Mouse (Mus musculus) hindbrain, embryonic 13.5 days (tissue): ENCODE measurements around the gene Lnp1. TPM values are rescaled to one million over a fixed set of nuclear protein-coding genes. Genes with fewer than 3 reads are reported as not detected.
"Not testable (repeated sequence)": the region's sequence is repeated elsewhere in the genome, so short reads cannot be mapped to it uniquely, and the experiment has no call there.

ENCODE experiments used
- ATAC-seq: fragments of 200-750 bp; cut with Nextera tagmentation; 2 replicates; pipeline ENCODE4 v1.8.0; 2017; ENCODE audit warnings: moderate TSS enrichment; ENCODE audit not compliant: low FRiP score
- H3K27ac ChIP-seq: fragments of 300-500 bp; sonication (generic); 2 replicates; pipeline ENCODE4 v1.5.1; 2015; ENCODE audit warnings: inconsistent platforms, mild to moderate bottlenecking, moderate library complexity
- H3K27me3 ChIP-seq: fragments of 300-500 bp; sonication (generic); 2 replicates; pipeline ENCODE4 v1.6.1; 2015; ENCODE audit warnings: mild to moderate bottlenecking, inconsistent platforms
- H3K36me3 ChIP-seq: fragments of 300-500 bp; sonication (generic); 2 replicates; pipeline ENCODE4 v1.6.1; 2015; ENCODE audit warnings: mild to moderate bottlenecking, inconsistent platforms
- H3K4me1 ChIP-seq: fragments of 300-500 bp; sonication (generic); replicated peaks from 2 replicates; pipeline ENCODE4 v1.6.1; 2015; ENCODE audit warnings: inconsistent platforms
- H3K4me2 ChIP-seq: fragments of 300-500 bp; sonication (generic); 2 replicates; pipeline ENCODE4 v1.6.1; 2015; ENCODE audit warnings: inconsistent platforms, mild to moderate bottlenecking, moderate library complexity
- H3K4me3 ChIP-seq: fragments of 300-500 bp; sonication (generic); 2 replicates; pipeline ENCODE4 v1.5.1; 2015; ENCODE audit warnings: mild to moderate bottlenecking, inconsistent platforms
- H3K9ac ChIP-seq: fragments of 300-500 bp; sonication (generic); 2 replicates; pipeline ENCODE4 v1.6.1; 2015; ENCODE audit warnings: mild to moderate bottlenecking, inconsistent platforms
- H3K9me3 ChIP-seq: fragments of 300-500 bp; sonication (generic); 2 replicates; pipeline ENCODE4 v1.6.1; 2016; ENCODE audit warnings: inconsistent platforms
- WGBS: fragments of 180-500 bp; shearing (Covaris S2); methylation state at CpG from one replicate; pipeline ENCODE4 v1.1.7; 2015; 5-methylcytosine and 5-hydroxymethylcytosine counted together
- polyA plus RNA-seq: library from polyadenylated mRNA; unstranded; fragments of >200 nt; fragmentation: Nextera tagmentation; extraction: Ambion mirVana; gene quantifications from 2 replicates; pipeline ENCODE4 v1.2.1, GENCODE M21; 2015

Gene Lnp1
- 0.44 TPM in 1 of 2 replicates, not detected in the other for polyA plus RNA-seq

DNA sequence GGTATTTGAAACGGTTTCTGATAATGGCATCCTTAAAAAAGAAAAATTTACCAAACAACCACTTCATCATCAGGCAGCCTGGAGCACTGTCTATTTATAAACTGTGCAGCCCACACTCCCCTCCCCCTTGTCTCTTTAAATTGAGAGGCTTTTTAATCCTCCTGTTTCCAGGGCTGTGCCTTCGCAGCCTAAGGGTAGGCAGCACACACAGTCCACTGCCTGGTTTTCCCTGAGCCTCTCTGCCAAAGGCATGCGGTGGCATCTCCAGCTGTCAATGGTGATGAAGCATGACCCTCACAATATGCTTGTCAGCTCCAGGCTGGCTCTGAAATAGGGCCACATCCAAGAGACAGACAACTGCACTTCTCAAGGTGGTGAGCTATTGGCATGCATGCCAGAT lies at the start of gene Lnp1:
Lnp1 (minus strand) TSS at position 39 of the 400 bp plus-strand sequence.
- WGBS: 59% methylated on average over 3 of the region's 3 CpGs
- ATAC-seq: peak; percentile 82
- H3K9ac ChIP-seq: no peak within 1 kb of the TSS
- H3K4me1 ChIP-seq: no peaks in the 10 kb centered on the region
- H3K27me3 ChIP-seq: no peaks in the 10 kb centered on the region
- H3K9me3 ChIP-seq: no peaks in the 10 kb centered on the region
- no peak within 1 kb of the TSS for H3K27ac ChIP-seq
- H3K36me3 ChIP-seq: no peaks in the 10 kb centered on the region
- H3K4me2 ChIP-seq: no peak within 1 kb of the TSS
- H3K4me3 ChIP-seq: no peak within 1 kb of the TSS

DNA sequence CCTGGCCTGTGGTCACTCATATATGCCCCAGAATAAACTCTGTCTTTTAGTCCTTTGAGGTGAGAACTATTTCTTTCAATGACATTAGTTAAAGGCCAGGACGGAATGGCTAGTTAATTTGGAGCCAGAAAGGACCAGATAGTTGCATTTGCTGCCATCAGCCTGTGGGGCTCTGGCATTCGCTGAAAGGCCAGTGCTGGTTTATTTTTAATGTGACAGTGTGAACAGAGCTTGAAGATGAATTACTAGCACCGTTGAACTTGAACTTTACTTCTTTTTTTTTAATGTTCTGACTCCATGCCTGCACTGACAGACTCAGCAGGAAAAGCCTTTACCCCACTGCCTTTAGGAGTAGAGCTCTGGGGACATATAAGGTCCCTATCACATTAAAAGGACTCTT lies 46.8 kb upstream of the Lnp1 start:
- Histone ChIP-seq H3K27ac (no peak overlapping the region), H3K4me2 (no peak overlapping the region), H3K9me3 (no peaks in the 10 kb centered on the region), H3K9ac (no peak overlapping the region), H3K4me1 (no peaks in the 10 kb centered on the region), H3K27me3 (no peaks in the 10 kb centered on the region), H3K4me3 (no peak overlapping the region), H3K36me3 (no peaks in the 10 kb centered on the region)
- WGBS: 71% methylated on average over 3 of the region's 3 CpGs
- no peak for ATAC-seq

DNA sequence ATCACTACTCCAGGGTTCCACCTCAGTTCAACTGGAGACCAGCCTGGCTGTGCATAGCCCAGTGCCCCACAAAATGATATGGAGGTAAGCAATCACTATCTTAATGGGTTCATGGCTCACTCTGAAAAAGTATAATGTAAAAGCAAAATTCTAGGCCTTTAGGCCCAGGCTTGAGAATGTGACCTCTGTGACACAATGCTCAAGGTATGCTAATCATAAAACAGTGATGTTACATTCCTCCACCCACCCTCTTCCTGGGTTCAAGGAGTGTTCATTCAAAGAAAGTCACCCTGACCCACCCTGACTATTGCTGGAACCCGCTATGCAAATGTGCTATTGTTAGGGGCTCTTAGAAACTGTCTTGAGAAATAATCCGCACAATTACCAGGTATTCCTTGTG lies 30.4 kb upstream of the Lnp1 start:
- H3K27ac ChIP-seq, ATAC-seq: not testable (repeated sequence)
- 94% methylated on average over 2 of the region's 2 CpGs for WGBS

DNA sequence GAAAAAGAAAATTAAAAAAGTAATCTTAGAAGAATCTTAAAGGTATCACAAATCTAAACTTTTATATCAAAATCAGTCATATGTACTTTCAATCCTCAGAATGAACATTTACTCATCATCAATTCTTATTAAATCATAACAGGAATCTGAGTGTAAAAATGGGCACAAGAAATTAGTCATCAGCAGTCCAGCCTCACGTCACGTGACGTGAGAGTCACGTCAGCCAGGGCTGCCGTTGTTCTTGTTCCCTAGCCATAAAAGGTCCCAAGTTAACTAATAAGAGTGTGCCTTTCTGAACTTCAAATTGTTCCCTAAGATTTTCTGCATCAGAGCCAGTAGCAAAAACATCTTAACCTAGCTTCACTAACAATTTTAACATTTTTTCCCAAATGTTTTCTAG lies 21.2 kb upstream of the Lnp1 start:
- Histone ChIP-seq H3K4me3 (no peak overlapping the region), H3K27ac (no peak overlapping the region), H3K9ac (no peak overlapping the region), H3K27me3 (no peaks in the 10 kb centered on the region), H3K9me3 (no peaks in the 10 kb centered on the region), H3K36me3 (no peaks in the 10 kb centered on the region), H3K4me1 (no peaks in the 10 kb centered on the region), H3K4me2 (no peak overlapping the region)
- no peak for ATAC-seq
- 92% methylated on average over 5 of the region's 5 CpGs for WGBS

More for the DNA sequence above, 30.4 kb upstream of the Lnp1 start:
- not testable (repeated sequence) for H3K4me3 ChIP-seq, H3K36me3 ChIP-seq, H3K27me3 ChIP-seq, H3K4me1 ChIP-seq, H3K9ac ChIP-seq, H3K4me2 ChIP-seq, H3K9me3 ChIP-seq

DNA sequence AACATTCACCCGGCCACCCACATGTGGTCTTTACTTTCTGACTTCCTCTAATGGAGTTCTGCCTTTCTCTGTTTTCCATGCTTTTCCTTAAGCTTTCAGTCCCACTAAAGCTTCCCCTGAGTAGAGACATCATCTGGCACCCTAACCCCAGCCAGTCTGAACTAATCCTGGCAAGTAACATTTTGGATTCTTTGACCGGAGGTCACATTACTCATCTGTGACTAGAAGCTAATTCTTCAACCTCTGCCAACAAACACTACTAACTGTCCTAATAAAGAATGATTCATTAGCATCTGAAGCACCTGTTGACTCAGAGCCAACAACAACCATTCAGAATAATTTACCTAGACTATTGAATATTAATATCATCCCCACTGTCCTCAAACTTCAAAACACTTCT lies 14.5 kb upstream of the Lnp1 start:
- Histone ChIP-seq H3K9ac (no peak overlapping the region), H3K4me3 (no peak overlapping the region), H3K27me3 (no peaks in the 10 kb centered on the region), H3K4me2 (no peak overlapping the region), H3K9me3 (no peaks in the 10 kb centered on the region), H3K4me1 (no peaks in the 10 kb centered on the region), H3K27ac (no peak overlapping the region), H3K36me3 (no peaks in the 10 kb centered on the region)
- WGBS: 93% methylated on average over 2 of the region's 2 CpGs
- no peak for ATAC-seq

DNA sequence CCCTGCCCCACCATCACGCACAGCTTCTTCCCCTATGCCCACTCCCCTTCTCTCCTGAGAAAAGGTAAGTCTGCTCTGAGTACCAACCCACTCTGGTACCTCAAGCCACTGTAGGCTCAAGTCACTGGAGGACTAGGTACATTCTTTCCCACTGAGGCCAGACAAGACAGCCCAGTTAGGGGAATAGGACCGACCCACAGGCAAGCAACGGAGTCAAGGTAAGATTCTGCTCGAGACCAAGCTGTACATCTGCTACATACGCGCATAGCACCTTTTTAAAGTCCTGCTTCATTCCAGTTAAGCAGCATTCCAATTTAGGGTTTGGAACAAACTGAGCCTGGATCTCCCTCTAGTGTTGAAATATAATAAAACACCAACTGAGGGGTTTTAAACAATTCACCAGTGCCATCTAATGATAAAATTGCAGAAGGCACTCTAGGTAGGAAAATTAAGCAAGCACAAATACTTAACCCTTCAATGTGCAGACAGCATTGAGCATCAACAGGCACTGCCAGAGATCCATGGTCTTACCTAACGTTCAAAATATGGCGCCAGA lies 7.7 kb downstream of the Lnp1 start:
- Histone ChIP-seq H3K36me3 (no peaks in the 10 kb centered on the region), H3K4me1 (no peaks in the 10 kb centered on the region), H3K27ac (no peak overlapping the region), H3K9ac (no peak overlapping the region), H3K27me3 (no peaks in the 10 kb centered on the region), H3K4me3 (no peak overlapping the region), H3K9me3 (no peaks in the 10 kb centered on the region), H3K4me2 (no peak overlapping the region)
- 33% methylated on average over 8 of the region's 8 CpGs for WGBS
- ATAC-seq: peak; percentile 87

DNA sequence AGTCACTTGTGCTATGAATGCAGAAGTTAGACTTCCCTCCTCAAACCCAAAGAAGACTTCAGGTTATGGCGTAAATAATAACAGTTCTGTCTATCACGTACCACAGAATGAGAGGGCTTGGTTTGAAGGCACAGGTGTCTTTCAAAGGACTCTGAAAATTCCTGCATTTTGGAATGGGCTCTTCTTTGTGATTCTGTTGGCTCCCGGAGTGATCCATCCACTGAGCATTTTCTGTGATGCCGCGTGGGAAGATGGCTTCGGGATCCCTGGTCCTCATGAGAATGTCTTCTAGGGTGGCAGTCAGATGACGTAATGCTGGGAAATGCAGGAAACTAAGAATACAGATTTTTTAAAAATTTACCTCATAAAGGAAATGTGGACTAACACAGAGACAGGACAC lies 10.6 kb downstream of the Lnp1 start:
- Histone ChIP-seq H3K9ac (no peak overlapping the region), H3K36me3 (no peaks in the 10 kb centered on the region), H3K27ac (no peak overlapping the region), H3K9me3 (no peaks in the 10 kb centered on the region), H3K4me3 (no peak overlapping the region), H3K4me1 (no peaks in the 10 kb centered on the region), H3K4me2 (no peak overlapping the region), H3K27me3 (no peaks in the 10 kb centered on the region)
- 86% methylated on average over 7 of the region's 7 CpGs for WGBS
- no peak for ATAC-seq

DNA sequence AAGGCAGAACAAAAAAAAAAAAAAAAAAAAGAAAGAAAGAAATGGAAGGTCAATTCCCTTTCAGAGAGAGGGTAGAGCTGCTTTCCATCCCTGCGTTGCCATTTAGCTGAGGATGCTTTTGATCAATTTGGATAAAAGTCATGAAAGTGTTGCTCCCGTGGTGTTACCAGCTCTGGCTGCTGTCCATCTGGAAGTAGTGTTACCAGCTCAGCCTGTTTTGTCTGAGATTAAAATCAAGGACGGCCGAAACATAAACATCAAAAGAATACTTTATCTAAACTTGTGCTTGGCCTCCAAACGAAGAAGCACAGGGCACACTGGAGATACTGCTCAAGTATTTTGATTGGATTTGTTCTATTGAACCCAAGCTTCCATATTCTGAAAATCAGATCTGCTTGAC lies 18.9 kb downstream of the Lnp1 start:
- Histone ChIP-seq H3K4me2 (no peak overlapping the region), H3K9me3 (no peaks in the 10 kb centered on the region), H3K27ac (no peak overlapping the region), H3K27me3 (no peaks in the 10 kb centered on the region), H3K4me3 (no peak overlapping the region), H3K36me3 (no peaks in the 10 kb centered on the region), H3K4me1 (no peaks in the 10 kb centered on the region), H3K9ac (no peak overlapping the region)
- ATAC-seq: no peak
- 67% methylated on average over 5 of the region's 5 CpGs for WGBS

DNA sequence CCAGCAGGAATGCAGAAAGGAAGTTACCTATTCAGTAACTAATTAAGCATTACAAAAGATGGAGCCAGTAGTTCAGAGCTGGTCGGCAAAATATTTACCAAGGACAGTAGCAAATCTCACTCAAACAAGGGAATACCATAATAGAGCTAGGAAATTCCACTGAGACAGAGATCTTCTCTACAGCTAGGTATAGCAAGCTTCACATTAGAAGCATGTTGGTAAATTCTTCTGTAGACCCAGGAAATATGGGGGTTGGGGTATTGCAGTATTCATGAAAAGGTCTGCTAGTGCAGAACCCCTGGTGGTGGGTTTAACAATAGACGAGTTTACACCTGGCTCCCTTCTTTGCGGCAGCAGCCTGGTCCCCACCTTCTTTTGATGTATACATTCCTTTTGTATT lies 25.7 kb downstream of the Lnp1 start:
- H3K36me3 ChIP-seq, H3K4me3 ChIP-seq: not testable (repeated sequence)
- WGBS: 50% methylated on average over 3 of the region's 3 CpGs

DNA sequence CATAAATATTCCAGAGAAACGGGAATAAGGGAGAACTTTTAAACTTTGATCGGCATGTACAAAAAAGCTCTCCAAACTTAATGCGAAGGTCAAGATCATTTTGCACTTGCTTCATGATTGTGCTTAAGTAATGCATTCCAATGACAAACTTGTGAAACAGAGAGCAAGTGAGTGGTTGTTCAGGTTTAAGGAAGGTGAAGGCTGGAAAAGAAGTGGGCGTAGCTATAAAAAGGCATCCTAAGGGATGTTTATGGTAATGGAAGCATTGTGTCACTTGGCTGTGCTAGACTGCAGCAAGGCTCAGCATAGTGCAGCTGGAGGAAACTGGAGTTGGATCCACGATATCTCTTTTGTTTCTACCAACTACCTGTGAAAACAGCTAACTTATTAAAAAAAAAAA lies 36.3 kb downstream of the Lnp1 start:
- no peak overlapping the region for H3K9ac ChIP-seq
- no peaks in the 10 kb centered on the region for H3K36me3 ChIP-seq
- H3K9me3 ChIP-seq: no peaks in the 10 kb centered on the region
- H3K4me3 ChIP-seq: no peak overlapping the region
- no peaks in the 10 kb centered on the region for H3K4me1 ChIP-seq
- H3K27me3 ChIP-seq: no peaks in the 10 kb centered on the region
- no peak overlapping the region for H3K27ac ChIP-seq
- 92% methylated on average over 5 of the region's 5 CpGs for WGBS
- H3K4me2 ChIP-seq: no peak overlapping the region
- no peak for ATAC-seq

More for the DNA sequence above, 25.7 kb downstream of the Lnp1 start:
- not testable (repeated sequence) for H3K4me1 ChIP-seq, ATAC-seq, H3K9me3 ChIP-seq, H3K4me2 ChIP-seq, H3K27ac ChIP-seq, H3K27me3 ChIP-seq, H3K9ac ChIP-seq

DNA sequence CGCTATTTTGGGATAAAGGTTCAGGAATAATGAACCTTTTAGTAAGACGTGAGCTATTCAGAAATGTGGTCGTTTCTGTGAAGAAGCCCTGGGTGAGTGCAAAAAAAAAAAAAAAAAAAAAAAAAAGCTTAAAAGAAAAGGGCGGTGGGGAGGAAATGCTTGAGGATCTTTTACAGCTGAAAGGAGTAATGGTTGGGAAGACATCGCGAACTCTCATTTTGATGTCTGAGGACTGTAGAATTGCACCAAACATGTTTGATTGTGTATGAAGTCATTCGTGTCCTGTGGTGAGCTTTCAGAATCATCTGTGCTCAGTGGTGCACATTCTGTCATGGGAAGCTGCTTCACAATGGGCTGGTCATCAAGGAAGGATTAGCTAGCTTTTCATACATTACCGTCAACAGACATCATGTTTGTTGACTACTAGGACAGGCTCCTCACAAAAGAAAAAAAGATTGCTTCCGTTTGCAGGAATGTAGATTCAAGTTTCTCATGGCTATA lies 41.2 kb downstream of the Lnp1 start:
- Histone ChIP-seq H3K27me3 (no peaks in the 10 kb centered on the region), H3K9me3 (no peaks in the 10 kb centered on the region), H3K4me2 (peak overlapping the region; percentile 83), H3K9ac (0 out of 2 replicates have a peak overlapping the region, but pooled peaks have one; percentile 43), H3K4me3 (peak overlapping the region; percentile 49), H3K27ac (no peak overlapping the region), H3K36me3 (no peaks in the 10 kb centered on the region), H3K4me1 (peaks cover 8% of the 10 kb centered on the region)
- WGBS: 27% methylated on average over 9 of the region's 9 CpGs
- no peak for ATAC-seq

DNA sequence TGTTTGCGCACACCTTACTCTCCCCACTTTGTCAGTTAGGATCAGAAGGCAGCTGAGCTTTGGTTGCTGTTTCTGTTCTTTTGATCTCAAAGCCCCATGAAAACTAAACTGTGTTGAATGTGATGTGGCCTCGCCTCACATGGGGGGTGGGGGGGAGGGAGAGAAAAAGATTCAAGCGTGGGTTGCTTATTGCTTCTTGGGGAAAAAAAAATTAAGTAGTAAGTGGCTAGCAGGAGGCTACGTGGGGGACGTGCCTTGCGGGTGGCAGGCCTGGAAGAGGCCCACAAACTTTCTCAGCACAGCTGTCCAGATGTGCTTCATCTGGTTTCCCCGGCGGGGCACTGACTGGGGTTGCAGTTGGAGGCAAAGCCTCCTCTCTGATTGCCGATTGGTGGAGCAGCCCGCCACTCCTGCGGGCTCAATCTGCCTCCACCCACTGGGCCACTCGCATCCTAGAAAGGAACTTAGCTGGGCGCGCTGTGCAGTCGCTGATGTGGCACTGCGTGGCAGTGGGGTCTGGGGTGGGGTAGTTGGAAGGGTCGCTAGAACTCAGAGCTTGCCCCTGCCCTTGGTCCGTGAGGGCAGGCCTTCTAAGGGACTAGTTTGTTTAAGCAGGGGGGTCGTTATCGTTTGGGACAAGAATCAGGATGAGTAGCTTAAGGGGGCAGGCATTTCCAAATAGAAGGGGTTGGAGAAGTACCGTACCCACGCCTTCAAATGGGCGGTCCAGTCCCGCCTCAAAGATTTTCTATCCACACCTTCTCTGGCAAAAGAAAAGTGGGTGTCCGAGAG lies 41.8 kb downstream of the Lnp1 start, which contains the start of gene Tmem45a:
Tmem45a (minus strand) TSS at position 343 of the 792 bp plus-strand sequence.
- Histone ChIP-seq H3K9me3 (no peaks in the 10 kb centered on the region), H3K27me3 (no peaks in the 10 kb centered on the region), H3K27ac (no peak within 1 kb of the TSS), H3K9ac (peak within 1 kb of the TSS; percentile 43), H3K4me1 (peaks cover 8% of the 10 kb centered on the region), H3K4me3 (peak within 1 kb of the TSS; percentile 49), H3K4me2 (peak within 1 kb of the TSS; percentile 83), H3K36me3 (no peaks in the 10 kb centered on the region)
- ATAC-seq: peak; percentile 99
- WGBS: 3% methylated on average over 25 of the region's 25 CpGs

DNA sequence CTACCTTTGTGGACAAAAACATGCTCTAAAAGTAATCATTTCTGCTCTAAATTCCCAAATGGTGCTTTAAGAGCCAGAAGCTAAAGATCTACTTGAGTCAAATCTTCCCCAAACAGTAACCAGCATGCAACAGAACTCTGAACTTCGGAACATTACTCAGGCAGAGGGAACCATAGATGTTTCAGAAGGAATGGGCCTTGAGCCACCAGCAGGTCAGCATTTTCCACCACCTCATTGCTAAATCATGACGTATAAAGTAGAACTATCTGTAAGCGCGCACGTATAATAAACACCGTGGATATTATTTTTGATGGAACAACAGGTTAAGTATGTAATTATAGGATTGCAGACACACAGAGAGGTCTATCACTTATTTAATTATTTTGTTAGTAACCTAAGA lies 43.0 kb downstream of the Lnp1 start:
- Histone ChIP-seq H3K4me1 (peaks cover 8% of the 10 kb centered on the region), H3K9ac (no peak overlapping the region), H3K4me3 (no peak overlapping the region), H3K9me3 (no peaks in the 10 kb centered on the region), H3K4me2 (no peak overlapping the region), H3K27ac (no peak overlapping the region), H3K27me3 (no peaks in the 10 kb centered on the region), H3K36me3 (no peaks in the 10 kb centered on the region)
- no peak for ATAC-seq
- 96% methylated on average over 6 of the region's 6 CpGs for WGBS
